Mouse (Mus musculus) ES-E14 (cell line): ENCODE measurements at regions not wholly inside any gene's neighbourhood (a gene's known extent, or its start where the extent isn't known, plus 50 kb on each side); places are given as distances from the start of the nearest gene placed in this dataset.

Experiments
- DNase-seq: peaks from one replicate; pipeline ENCODE4 v3.0.0-alpha.2; 2013; ENCODE audit warnings: low read depth, low spot score
- H3K27ac ChIP-seq: 2 replicates; pipeline ENCODE4 v1.5.1; 2012; ENCODE audit warnings: low read depth, mild to moderate bottlenecking, low read length, moderate library complexity, mixed read lengths; ENCODE audit not compliant: poor library complexity, insufficient read depth, severe bottlenecking
- H3K36me3 ChIP-seq: 2 replicates; pipeline ENCODE4 v1.6.1; 2012; ENCODE audit warnings: mild to moderate bottlenecking, low read length, moderate library complexity, mixed read lengths; ENCODE audit not compliant: control insufficient read depth, poor library complexity, insufficient read depth, severe bottlenecking
- H3K4me1 ChIP-seq, 2 experiments: fragments of 150-350 bp in 1 of 2; sonication (generic) in 1 of 2; 2 replicates each; pipeline ENCODE4 v1.6.1; 2012; ENCODE audit warnings: low read length in 2 of 2, mild to moderate bottlenecking in 1 of 2, mixed read lengths in 1 of 2; ENCODE audit not compliant: control insufficient read depth in 2 of 2, insufficient read depth in 2 of 2, poor library complexity in 1 of 2
- H3K4me3 ChIP-seq, 2 experiments: fragments of 150-350 bp in 1 of 2; sonication (generic) in 1 of 2; 2 replicates each; pipeline ENCODE4 v1.5.1; 2012; ENCODE audit warnings: low read length in 2 of 2, low read depth in 1 of 2, mild to moderate bottlenecking in 1 of 2, mixed read lengths in 1 of 2; ENCODE audit not compliant: insufficient read depth in 1 of 2, poor library complexity in 1 of 2, severe bottlenecking in 1 of 2
- H3K9ac ChIP-seq: 2 replicates; pipeline ENCODE4 v1.6.1; 2012; ENCODE audit warnings: low read depth, mild to moderate bottlenecking, low read length, mixed read lengths; ENCODE audit not compliant: poor library complexity, insufficient read depth, severe bottlenecking
- H3K9me3 ChIP-seq: fragments of 150-350 bp; sonication (generic); 2 replicates; pipeline ENCODE4 v1.6.1; 2012; ENCODE audit warnings: low read depth, mild to moderate bottlenecking, low read length; ENCODE audit not compliant: control insufficient read depth, insufficient read depth
- CHD2 ChIP-seq: IDR thresholded peaks from 2 replicates; pipeline ENCODE4 v1.6.1; 2014; ENCODE audit warnings: mild to moderate bottlenecking, low read depth, low read length, inconsistent platforms
- HCFC1 ChIP-seq: IDR thresholded peaks from 2 replicates; pipeline ENCODE4 v1.6.1; 2012; ENCODE audit warnings: low read length, inconsistent platforms, borderline replicate concordance; ENCODE audit not compliant: insufficient read depth
- MAFK ChIP-seq: IDR thresholded peaks from 2 replicates; pipeline ENCODE4 v1.6.1; 2014; ENCODE audit warnings: mild to moderate bottlenecking, low read depth, low read length, inconsistent platforms; ENCODE audit not compliant: insufficient read depth
- ZC3H11A ChIP-seq: IDR thresholded peaks from 2 replicates; pipeline ENCODE4 v1.6.1; 2012; ENCODE audit warnings: low read depth, mild to moderate bottlenecking, inconsistent platforms, low read length, borderline replicate concordance
- ZNF384 ChIP-seq: IDR thresholded peaks from 2 replicates; pipeline ENCODE4 v1.6.1; 2012; ENCODE audit warnings: low read depth, low read length, inconsistent platforms
- in situ Hi-C, 2 experiments: fragments of 600-800 bp; cut with MboI; formaldehyde crosslinking; loops; one replicate each; pipeline ENCODE4 v1.15.1; 2025; ENCODE audit warnings: low sequenced_read_pairs in 2 of 2, inconsistent platforms in 1 of 2; ENCODE audit not compliant: unreplicated experiment in 2 of 2

GRCm38 (mm10) chr17:54483901-54484300, 185.1 kb upstream of the Slc5a7 start:
- no peak for TF ChIP-seq HCFC1
- TF ChIP-seq MAFK, result no peak
- no peak for TF ChIP-seq CHD2
- TF ChIP-seq ZNF384, result no peak
- TF ChIP-seq ZC3H11A, result no peak
- Histone ChIP-seq H3K36me3 (no peaks in the 10 kb centered on the region), H3K27ac (no peak overlapping the region), H3K9me3 (no peaks in the 10 kb centered on the region), H3K9ac (no peak overlapping the region), H3K4me1 (no peaks in the 10 kb centered on the region), H3K4me3 (no peak overlapping the region)
- no peak for DNase-seq
- in situ Hi-C loops, result no loop called here

- H3K4me3 ChIP-seq, result no peak overlapping the region
- no peak overlapping the region for H3K9ac ChIP-seq
- H3K27ac ChIP-seq, result no peak overlapping the region
- no peak for DNase-seq
- H3K9me3 ChIP-seq, result no peaks in the 10 kb centered on the region
- H3K36me3 ChIP-seq, result no peaks in the 10 kb centered on the region
- no peak for TF ChIP-seq HCFC1
- TF ChIP-seq CHD2, result no peak
- no peak for TF ChIP-seq MAFK
- no peak for TF ChIP-seq ZNF384
- TF ChIP-seq ZC3H11A, result no peak
- no peaks in the 10 kb centered on the region for H3K4me1 ChIP-seq
- in situ Hi-C loops, result no loop called here
Measured at GRCm38 (mm10) chr17:54439910-54440309, 141.1 kb upstream of the Slc5a7 start.

- no peaks in the 10 kb centered on the region for H3K36me3 ChIP-seq
- no peaks in the 10 kb centered on the region for H3K9me3 ChIP-seq
- in situ Hi-C loops, result no loop called here
- H3K9ac ChIP-seq, result no peak overlapping the region
- no peaks in the 10 kb centered on the region for H3K4me1 ChIP-seq
- H3K4me3 ChIP-seq, result no peak overlapping the region
- TF ChIP-seq ZC3H11A (no peak), CHD2 (no peak), MAFK (no peak), ZNF384 (no peak), HCFC1 (no peak)
- no peak overlapping the region for H3K27ac ChIP-seq
- no peak for DNase-seq
Measured at GRCm38 (mm10) chr17:54438435-54438834, 139.6 kb upstream of the Slc5a7 start.

- in situ Hi-C loops, result no loop called here
- DNase-seq, result no peak
- Histone ChIP-seq H3K27ac (no peak overlapping the region), H3K9ac (no peak overlapping the region), H3K36me3 (no peaks in the 10 kb centered on the region), H3K4me3 (no peak overlapping the region), H3K9me3 (no peaks in the 10 kb centered on the region), H3K4me1 (no peaks in the 10 kb centered on the region)
- no peak for TF ChIP-seq MAFK
- no peak for TF ChIP-seq HCFC1
- TF ChIP-seq ZNF384, result no peak
- TF ChIP-seq CHD2, result no peak
- no peak for TF ChIP-seq ZC3H11A
Measured at GRCm38 (mm10) chr17:54429922-54430321, 131.1 kb upstream of the Slc5a7 start.

GRCm38 (mm10) chr17:54414260-54414659, 115.4 kb upstream of the Slc5a7 start:
- no peak overlapping the region for H3K27ac ChIP-seq
- no peak for DNase-seq
- TF ChIP-seq MAFK (no peak), ZC3H11A (no peak), ZNF384 (no peak), CHD2 (no peak), HCFC1 (no peak)
- in situ Hi-C loops, result no loop called here
- no peaks in the 10 kb centered on the region for H3K4me1 ChIP-seq
- H3K9me3 ChIP-seq, result no peaks in the 10 kb centered on the region
- H3K4me3 ChIP-seq, result no peak overlapping the region
- H3K9ac ChIP-seq, result no peak overlapping the region
- H3K36me3 ChIP-seq, result no peaks in the 10 kb centered on the region
